Mouse (Mus musculus) urinary bladder, postnatal 14 days (tissue): Measurements from ENCODE around the gene Alkbh1.
"Not testable (repeated sequence)": the region's sequence is repeated elsewhere in the genome, so short reads cannot be mapped to it uniquely, and the experiment has no call there.

Experiments
- DNase-seq: peaks from one replicate; pipeline ENCODE4 v3.0.0; 2021; ENCODE audit warnings: low spot score

The Alkbh1 gene

DNA sequence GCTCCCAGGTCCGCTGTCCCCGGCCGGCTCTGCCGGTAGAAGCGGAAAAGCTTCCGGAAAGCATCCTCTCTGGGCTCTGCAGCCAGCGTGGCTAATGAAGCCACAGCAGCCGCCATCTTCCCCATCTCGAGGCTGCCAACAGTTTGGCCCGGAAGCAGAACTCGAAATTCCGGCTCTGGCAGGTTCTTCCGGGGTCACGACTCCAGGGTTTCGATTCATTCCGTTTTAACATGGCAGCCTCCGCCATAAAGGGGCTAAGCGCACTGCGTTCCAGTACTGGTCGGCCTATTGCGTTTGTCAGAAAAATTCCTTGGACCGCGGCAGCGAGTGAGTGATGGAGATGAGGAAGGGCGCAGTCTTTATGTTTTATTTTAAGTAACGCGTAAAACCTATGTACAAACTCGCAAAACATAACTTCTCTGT lies at the start of gene Alkbh1, which contains the start of gene Slirp:
TSS of gene Alkbh1 (minus strand) at position 318 of the 423 bp plus-strand sequence.
TSS of gene Slirp (plus strand) at position 197 of the 423 bp plus-strand sequence.
- peak; percentile 90 for DNase-seq

DNA sequence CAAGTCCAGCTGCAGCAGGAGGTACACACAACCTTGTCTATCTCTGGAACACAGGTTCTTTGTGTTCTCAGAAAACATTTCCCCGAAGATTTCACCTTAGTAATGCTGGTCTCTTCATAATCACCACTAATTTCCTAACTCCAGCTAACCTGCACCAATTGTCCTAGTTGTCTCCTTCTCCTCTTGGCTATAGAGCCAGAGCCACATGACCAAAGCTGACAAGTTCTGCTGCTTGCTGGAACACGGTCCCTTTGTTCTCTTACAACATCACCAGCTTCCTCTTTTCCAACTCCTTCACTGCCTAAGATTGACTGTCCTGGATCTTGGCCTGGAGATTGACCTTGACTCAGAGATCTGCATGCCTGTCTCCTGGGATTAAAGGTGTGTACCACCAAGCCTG lies 44.9 kb upstream of the Alkbh1 start:
- not testable (repeated sequence) for DNase-seq

DNA sequence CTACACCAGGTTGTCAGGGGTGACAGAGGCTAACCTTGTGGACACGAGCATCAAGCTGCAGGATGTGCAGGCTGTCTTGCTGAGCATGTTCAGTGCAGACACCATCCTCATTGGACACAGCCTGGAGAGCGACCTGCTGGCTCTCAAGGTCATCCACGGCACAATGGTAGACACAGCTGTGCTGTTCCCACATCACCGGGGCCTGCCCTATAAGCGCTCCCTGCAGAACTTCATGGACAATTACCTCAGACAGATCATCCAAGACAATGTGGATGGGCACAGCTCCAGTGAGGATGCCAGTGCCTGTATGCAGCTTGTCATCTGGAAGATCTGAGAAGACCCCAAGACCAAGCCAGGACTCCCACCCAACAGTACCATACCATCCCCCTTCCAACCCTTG lies 38.7 kb upstream of the Alkbh1 start:
- not testable (repeated sequence) for DNase-seq

GRCm38 (mm10) chr12:87474756-87475155 lies 30.9 kb upstream of the Alkbh1 start:
- no peak for DNase-seq

GRCm38 (mm10) chr12:87471964-87472786 lies 28.4 kb upstream of the Alkbh1 start, which contains the start of gene Snw1:
Gene Snw1, minus strand, starts transcription at chr12:87472274.
- DNase-seq: peak; percentile 94

- DNase-seq: no peak
Measured at GRCm38 (mm10) chr12:87471421-87471963, 27.7 kb upstream of the Alkbh1 start.

DNA sequence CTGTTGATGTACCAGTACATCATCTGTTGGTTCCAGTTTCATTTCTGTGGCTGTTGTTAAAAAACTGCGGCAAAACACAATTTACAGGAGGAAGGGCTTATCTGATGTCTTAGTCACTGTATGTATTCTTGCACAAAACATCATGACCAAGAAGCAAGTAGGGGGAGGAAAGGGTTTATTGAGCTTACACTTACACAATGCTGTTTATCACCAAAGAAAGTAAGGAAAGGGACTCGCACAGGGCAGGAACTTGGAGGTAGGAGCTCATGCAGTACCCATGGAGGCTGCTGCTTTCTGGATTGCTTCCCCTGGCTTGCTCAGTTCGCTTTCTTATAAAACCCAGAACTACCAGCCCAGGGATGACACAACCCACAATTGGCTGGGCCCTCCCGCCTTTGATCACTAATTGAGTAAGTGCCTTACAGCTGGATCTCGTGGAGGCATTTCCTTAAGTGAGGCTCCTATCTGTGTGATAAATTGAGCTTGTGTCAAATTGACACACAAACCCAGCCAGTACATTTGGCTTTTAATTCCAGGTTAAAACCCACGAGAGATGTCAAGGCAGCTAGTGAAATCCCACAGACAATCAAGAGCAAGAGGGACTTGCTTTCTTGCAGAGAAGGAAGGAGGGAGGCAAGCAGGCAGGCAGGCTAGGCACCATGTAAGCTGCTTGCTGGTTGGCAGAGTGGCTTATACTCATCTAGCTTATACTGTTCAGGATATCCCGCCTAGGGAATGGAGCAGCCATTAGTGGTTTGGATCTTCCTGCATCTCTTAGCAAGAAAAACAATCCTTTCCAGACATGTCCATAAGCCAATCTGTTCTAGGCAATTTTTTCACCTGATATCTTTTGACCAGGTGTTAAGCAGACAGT lies 26.7 kb upstream of the Alkbh1 start:
- DNase-seq: no peak

- DNase-seq: no peak
Measured at GRCm38 (mm10) chr12:87464678-87465297, 21.0 kb upstream of the Alkbh1 start.

- DNase-seq: no peak
Measured at GRCm38 (mm10) chr12:87449456-87449855, 5.6 kb upstream of the Alkbh1 start.

GRCm38 (mm10) chr12:87444211-87444610 lies 394 bp upstream of the Alkbh1 start:
- DNase-seq: no peak

DNA sequence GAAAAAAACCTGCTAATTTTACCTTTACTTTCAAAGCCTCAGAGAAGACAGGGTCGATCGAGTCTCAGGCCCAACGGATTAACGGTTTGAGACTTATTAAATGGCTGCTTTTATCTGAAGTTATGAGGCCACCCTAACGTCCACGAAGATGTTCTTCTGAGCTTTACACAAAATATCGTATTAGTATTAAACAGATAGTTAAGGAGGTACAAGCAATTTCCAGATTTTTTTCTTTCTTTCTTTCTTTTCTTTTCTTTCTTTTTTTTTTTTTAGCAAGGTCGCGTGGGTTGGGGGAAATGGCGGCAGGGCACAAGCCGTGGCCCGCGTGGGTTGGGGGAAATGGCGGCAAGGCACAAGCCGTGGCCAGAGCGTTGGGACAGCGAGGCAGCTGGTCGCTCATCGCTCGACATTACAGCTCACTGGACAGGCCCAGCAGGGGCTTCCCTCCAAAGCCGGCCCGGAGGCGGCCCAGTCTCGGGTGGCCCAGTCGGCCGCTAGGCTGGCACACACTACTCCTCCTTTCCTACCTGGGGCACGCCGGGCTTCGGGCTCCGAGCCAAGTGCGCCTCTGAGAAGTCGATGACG lies 610 bp downstream of the Alkbh1 start:
- no peak for DNase-seq

GRCm38 (mm10) chr12:87442177-87443114 lies 1.4 kb downstream of the Alkbh1 start:
- DNase-seq: no peak

DNA sequence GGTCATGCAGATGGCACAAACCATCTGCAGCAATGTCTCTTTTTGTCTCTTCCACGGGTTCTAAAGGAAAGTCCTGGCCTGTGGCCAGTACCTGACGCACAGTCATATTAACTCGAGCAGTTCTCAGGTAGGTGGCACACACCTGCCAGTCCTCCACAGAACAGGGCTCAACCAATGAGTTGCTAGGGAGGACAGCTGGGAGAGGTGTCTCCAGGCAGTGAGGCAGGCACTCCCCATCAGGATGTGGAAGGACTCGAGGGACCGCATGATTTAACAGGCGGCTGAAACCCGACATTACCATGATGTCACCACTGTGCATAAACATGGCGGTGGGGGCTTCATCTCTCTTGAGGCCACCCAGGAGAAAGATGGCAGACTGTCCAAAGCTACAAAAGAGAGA lies 14.9 kb downstream of the Alkbh1 start:
- DNase-seq: no peak

DNA sequence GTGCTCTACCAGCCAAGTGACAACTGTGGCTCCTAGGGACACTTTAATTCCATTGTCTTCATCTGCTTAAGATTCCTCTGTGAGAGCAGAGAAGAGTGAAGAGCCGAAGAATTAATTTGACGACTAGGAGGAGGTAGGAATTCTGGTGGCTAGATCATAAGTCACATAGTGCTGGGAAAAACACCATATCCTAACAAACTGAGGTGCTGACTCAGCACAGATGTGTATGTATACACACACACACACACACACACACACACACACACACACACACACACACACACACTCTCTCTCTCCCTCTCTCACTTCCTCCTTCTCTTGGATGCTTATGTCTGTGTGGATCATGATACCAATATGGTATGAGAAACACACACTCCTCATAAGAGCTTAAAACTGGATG lies 15.5 kb downstream of the Alkbh1 start:
- no peak for DNase-seq

DNA sequence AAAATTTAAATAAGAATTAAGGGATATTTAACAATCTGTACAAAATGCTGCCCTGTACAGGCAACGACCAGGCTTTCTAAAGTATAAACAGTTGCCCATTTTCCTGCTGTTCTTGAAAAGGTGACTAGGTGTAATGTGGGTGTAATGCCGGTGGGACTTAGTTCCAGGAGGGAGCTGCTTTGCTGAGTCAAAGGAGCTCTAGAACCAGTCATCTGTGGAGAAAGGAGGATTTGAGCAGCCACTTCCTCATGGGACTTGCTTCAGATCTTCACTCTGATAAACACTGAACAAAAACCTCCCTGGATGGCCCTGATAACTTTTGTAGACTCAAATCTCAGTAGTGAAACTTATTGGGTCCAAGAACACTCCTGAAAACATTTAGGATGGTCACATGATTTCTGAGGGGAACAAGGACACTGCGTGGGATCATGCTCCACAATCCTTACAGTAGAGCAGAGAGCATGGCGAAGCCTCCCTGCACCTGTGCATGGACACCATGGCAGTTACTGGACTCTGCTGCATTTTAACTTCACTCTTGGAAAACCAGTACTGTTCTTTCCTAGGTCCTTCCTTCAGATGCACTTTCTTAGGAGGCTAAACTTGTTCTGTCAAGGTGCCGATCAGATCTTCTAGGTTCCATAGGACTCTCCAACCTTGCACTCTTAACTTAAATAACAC lies 17.3 kb downstream of the Alkbh1 start:
- DNase-seq: no peak

DNA sequence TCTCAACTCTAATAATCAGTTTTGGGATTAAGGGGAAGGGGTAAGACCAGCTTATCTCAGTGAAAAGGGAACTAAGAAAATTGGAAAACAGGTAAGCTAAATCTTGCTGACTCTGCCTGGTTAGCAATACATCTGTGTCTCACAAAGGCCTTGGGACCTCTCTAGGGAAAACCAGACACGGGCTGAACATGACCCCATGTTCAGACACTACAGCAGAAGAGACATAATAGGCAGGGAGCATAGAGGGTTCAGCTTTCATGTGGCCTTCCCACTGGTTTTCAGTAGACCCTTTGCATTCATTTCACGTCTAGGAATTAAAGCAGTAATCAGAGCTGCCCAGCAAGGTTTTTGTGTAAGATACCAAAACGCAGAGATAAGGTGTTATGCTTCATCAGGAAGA lies 19.3 kb downstream of the Alkbh1 start:
- no peak for DNase-seq

DNA sequence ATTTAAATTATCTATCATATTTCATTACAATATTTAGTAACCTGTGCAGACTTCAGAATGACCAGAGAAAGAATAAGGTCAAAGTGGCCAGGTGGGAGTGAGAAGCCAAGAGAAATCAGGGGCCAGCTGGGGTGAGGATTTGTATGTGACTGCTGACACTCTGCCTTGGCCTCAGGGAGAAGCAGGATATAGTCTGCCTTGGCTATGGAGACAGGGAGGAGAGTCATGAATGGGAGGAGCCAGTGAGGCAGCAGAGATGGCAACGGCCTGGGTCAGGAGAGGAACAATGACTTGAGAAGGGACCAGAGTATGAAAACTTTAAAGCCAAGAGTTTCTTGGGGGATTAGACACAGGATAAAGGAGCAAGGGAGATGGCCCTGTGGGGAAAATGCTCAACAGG lies 20.1 kb downstream of the Alkbh1 start:
- no peak for DNase-seq

GRCm38 (mm10) chr12:87421708-87422507 lies 21.9 kb downstream of the Alkbh1 start:
- DNase-seq: no peak

- no peak for DNase-seq
Measured at GRCm38 (mm10) chr12:87419974-87420485, 23.8 kb downstream of the Alkbh1 start.
